Mouse (Mus musculus) heart, postnatal 14 days (tissue): ENCODE results near the gene Vwde. TPM values are rescaled to one million over a fixed set of nuclear protein-coding genes. Genes with fewer than 3 reads are reported as not detected.

Experiments
- DNase-seq, 2 experiments: peaks; one replicate each; pipeline ENCODE4 v3.0.0; 2021 to 2022
- intact Hi-C: fragments of 180-260 bp; cut with DNase I; formaldehyde crosslinking; loops from one replicate; pipeline ENCODE4 v1.15.1; 2025
- long read RNA-seq, 2 experiments: library from polyadenylated mRNA; stranded (forward); transcript quantifications; one replicate each; pipeline ENCODE4 v2.0.0; 2021
- total RNA-seq, 2 experiments: library from RNA; stranded (reverse); gene quantifications; 2 replicates each; pipeline ENCODE4 v1.2.3; 2021

Gene Vwde
- not detected for total RNA-seq
- long read RNA-seq, experiment 1 = 0 reads
- long read RNA-seq, experiment 2 = 0 reads

- DNase-seq = no peak
- intact Hi-C loops = no loop called here
Measured at GRCm38 (mm10) chr6:13224596-13225227, at the start of gene Vwde. TSS of gene Vwde (minus strand) at chr6:13224965.

DNA sequence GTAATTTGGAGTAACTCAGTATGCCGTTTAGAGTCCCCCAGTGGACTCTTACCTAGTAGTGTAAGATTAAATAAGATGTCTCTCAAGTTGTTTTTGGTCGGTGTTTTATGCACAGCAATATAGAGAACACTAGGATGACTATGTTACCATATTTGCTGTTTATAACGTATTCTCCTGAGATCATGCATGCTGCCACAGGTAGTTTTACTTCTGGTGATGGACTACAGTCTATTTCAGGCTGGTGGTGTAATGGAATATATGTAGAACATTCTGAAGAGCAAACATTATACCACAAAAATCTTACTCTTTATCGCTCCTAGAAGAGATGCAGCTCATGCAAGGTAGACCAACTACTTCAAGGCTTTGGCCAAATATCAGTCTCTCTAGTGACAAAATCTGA, 30.6 kb upstream of the Vwde start:
- no peak for DNase-seq
- intact Hi-C loops = no loop called here

DNA sequence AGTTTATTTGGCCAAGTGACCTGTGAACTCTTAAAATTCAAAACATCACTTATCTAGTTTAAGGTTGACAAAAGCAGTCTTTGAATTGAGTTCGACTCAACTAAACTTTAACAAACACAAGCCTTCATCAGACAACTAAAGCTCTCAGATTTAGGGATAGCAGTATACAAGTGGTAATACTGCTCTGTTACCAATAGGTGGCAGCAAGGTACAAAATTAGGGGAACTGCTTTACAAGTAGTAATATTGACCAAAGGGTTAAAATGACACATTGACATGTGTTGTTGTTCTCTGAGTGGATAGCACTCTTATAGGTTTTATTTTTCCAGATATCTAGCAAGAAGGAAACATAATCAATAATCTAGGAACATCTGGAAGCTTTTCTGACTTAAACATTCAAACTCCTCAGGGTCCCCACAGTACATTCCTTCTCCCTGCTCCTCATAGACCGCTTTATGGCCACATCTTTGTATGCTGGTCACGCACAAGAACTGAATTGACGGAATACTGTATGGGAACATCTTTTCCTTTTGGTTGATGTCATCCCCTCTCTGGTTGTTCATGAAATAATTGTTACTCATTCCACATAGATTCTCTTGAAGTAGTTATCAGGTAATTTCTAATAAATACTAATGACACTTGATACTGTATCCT, 23.7 kb upstream of the Vwde start:
- no peak for DNase-seq
- intact Hi-C loops = no loop called here

GRCm38 (mm10) chr6:13206157-13206556, 18.6 kb downstream of the Vwde start:
- intact Hi-C loops = no loop called here
- no peak for DNase-seq

GRCm38 (mm10) chr6:13197486-13197885, 27.3 kb downstream of the Vwde start:
- DNase-seq = no peak
- intact Hi-C loops = no loop called here

DNA sequence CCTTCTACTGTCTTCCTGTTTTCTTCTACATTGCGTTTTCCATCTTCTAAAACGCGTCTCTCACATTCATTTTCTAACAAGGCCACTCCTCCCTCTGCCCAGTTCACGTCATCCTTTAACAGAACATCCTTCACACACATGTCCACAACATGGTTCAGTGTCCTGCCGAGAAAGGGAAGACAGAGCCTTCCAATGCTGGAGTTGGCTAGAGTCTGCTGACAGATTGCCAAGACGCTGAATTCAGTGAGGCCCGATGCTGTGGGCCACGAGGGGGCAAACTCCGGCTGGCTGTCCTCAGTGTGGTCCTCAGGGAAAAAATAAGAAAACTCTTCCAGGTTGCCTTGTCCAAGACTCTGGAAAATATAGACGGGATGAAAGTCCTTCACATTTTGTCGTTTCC, 37.9 kb downstream of the Vwde start:
- peak in 1 of 2 experiments; percentile 3 for DNase-seq
- intact Hi-C loops = no loop called here

DNA sequence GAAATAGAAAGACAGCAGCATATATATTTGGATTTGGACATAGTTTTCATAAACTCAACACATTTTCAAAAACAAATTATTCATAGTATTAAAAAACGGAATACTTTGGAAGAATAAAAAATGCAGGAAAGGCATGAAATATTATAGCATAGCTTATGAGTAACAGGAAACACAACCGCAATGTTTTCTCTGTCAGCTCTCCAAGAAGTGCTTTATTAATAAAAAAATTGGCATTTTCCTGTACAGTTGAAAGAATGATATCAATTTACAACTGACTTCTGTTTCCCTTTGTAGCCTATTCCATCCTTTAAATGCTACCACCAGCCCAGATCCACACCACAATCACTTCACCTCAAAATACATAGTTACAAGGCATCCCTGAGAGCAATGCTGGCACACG, 44.7 kb downstream of the Vwde start:
- intact Hi-C loops = no loop called here
- no peak for DNase-seq

- DNase-seq = no peak
- intact Hi-C loops = no loop called here
Measured at GRCm38 (mm10) chr6:13169459-13170150, 55.2 kb downstream of the Vwde start.

- DNase-seq = no peak
- intact Hi-C loops = no loop called here
Measured at GRCm38 (mm10) chr6:13166240-13166937, 58.4 kb downstream of the Vwde start.

DNA sequence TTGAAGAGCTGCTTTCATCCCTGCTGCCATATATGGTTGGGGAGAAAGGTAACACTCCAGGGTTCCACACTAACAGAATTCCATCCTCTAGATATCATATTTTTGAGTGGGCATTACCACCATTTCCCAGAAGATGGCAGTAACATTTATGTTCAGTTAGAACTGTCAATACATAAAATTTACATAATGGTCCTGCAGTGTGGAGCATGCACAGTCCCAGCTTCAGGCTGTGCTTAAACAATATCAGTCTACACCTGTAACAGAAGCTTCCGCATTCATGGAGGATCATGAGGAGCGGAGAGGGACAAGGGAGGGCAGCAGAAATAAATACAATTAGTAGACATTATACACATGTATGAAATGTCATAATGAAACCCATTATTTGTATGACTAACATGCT, 65.3 kb downstream of the Vwde start:
- no peak for DNase-seq

DNA sequence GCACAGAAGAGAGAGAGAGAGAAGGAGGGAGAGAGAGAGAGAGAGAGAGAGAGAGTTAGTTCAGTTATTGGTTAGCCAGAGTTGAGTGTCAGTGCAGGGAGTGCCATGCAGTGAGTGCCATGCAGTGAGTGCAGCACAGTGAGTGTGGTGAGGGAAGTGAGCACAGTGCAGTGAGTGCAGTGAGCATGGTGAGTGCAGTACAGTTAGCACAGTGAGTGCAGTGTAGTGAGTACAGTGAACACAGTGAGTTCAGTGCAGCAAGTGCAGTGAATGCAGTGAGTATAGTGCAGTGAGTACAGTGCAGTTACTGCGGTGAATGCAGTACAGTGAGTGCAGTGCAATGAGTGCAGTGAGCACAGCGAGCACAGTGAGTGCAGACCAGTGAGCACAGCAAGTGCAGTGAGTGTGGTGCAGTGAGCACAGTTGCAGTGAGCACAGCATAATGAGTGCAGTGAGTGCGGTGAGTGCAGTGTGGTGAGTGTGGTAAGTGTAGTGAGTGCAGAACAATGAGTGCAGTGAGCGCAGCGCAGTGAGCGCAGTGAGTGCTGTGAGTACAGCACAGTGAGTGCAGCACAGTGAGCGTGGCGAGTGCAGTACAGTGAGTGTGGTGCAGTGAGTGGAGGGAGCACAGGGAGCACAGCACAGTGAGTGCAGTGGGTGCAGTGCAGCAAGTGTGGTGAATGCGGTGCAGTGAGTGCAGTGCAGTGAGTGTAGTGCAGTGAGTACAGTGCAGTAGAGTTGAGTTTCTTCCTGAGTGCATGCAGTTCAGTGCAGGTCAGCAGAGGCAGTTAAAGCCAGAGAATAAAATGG, 70.7 kb downstream of the Vwde start:
- DNase-seq = no peak
- intact Hi-C loops = loop anchor here (5.0 kb wide), 2 partner anchors 402 to 837 kb away; no protein-coding TSS in a partner anchor

More for the DNA sequence above, 65.3 kb downstream of the Vwde start:
- intact Hi-C loops = loop anchor here (5.0 kb wide), 1 partner anchor 123 kb away; no protein-coding TSS in a partner anchor

DNA sequence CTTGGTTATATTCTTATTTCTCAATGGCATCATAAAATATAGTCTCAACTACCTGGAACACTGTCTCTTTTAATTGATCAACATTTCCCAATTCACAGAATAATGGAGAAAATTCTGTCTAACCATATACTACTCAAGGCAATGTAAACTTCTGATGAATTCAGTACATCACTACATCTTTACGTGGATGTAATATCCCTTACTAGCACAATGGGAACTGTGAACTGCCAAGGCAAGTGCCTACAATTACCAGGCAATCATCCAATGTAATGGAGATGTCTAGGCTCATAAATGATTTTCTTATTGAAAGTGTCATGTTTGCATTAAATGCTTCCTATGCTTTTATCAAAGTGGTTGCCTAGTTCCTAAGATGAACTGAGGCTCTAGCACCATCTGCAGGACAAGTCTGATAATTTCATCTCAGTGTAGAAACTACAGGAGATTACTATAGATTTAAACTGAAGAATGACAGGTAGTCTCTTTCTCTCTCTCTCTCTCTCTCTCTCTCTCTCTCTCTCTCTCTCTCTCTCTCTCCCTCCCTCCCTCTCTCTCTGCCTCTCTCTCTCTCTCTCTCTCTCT, 72.6 kb downstream of the Vwde start:
- intact Hi-C loops = loop anchor here (5.0 kb wide), 2 partner anchors 400 to 835 kb away; no protein-coding TSS in a partner anchor
- DNase-seq = peak; percentile 10 to 42

- intact Hi-C loops = no loop called here
- no peak for DNase-seq
Measured at GRCm38 (mm10) chr6:13137255-13137654, 87.5 kb downstream of the Vwde start.

DNA sequence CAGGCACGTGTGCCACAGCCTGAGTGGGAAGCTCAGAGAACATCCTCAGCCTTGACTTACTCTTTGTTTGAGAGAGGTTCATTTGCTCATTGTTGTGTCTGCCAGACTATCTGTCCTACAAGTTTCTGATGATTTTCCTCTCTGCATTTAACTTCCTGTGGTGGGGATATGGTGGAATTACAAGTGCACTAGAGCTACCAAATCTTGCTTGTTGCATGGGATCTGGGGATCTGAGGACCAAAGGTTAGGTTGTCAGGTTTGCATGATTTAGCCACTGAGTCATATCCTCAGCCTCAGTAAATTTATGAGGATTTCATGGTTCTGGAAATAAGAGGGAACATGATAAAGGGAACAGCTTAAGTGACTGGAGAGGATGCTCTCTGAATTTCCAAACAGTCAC, 116.1 kb downstream of the Vwde start:
- intact Hi-C loops = no loop called here
- no peak for DNase-seq

Other genes starting within 250 kb of the Vwde start
- 100 to 1,000 TPM; 126 to 129 TPM for gene Tmem106b, start 155.2 kb downstream of the Vwde start, total RNA-seq